Mouse (Mus musculus): Measurements from ENCODE around the gene Tmem39a. TPM values are rescaled to one million over a fixed set of nuclear protein-coding genes. Genes with fewer than 3 reads are reported as not detected.
A peak's percentile ranks its signal among the peaks of the same experiment; 100 is the strongest.

Gene Tmem39a
- polyA plus RNA-seq, 1 experiment from 2014 or later = 70.3 TPM

DNA sequence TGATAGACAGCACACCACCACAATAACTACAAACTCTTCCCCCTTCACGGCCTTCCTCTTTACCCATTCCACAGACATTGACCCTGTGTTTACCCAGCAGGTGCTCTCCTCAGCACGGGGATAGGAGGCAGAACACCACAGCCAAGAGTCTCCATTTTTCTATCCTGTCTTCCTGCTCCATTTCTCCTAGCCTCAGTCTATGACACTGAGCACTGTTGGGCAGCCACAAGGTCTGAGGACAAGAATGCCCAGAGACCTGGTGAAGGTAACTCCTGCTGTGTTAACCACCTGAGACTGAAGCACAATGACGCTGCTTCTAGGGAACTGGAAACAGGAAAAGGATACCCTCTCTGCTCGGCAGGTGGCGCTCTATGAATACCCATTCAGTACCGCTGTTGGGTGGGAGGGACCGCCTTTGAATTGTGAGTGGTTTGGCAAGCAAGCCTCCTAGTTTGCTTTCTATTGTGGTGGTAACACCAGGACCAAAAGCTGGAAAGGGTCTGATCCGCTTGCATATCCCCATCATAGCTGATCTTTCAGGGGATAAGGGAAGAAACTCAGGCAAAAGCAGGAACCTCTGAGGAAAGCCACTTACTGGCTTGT lies 21.9 kb upstream of the Tmem39a start:
- no peaks in the 10 kb centered on the region for H3K4me1 ChIP-seq (replicated peaks; ENCODE audit: insufficient read depth, low read length)
- peak; percentile 82 for DNase-seq (ENCODE audit: low spot score)
- ATAC-seq (replicated peaks; ENCODE audit: low FRiP score, low read depth) = 0 out of 2 replicates have a peak, but pooled peaks have one; percentile 21
- no peak overlapping the region for H3K9ac ChIP-seq (ENCODE audit: low read depth, low read length)
- no peaks in the 10 kb centered on the region for H3K9me3 ChIP-seq (replicated peaks; ENCODE audit: low read length)
- no peak overlapping the region for H3K4me2 ChIP-seq (ENCODE audit: low read length)
- no peak overlapping the region for H3K4me3 ChIP-seq (replicated peaks; ENCODE audit: low read depth, low read length)
- TF ChIP-seq CTCF (IDR thresholded peaks at IDR 0.05; ENCODE audit: low read depth) = peak; percentile 86
- no peak overlapping the region for H3K27ac ChIP-seq
- WGBS = 44% methylated on average over 8 of the region's 8 CpGs
- no peaks in the 10 kb centered on the region for H3K27me3 ChIP-seq (ENCODE audit: insufficient read depth, low read length)
- peaks cover 33% of the 10 kb centered on the region for H3K36me3 ChIP-seq (ENCODE audit: insufficient read depth, low read length)

DNA sequence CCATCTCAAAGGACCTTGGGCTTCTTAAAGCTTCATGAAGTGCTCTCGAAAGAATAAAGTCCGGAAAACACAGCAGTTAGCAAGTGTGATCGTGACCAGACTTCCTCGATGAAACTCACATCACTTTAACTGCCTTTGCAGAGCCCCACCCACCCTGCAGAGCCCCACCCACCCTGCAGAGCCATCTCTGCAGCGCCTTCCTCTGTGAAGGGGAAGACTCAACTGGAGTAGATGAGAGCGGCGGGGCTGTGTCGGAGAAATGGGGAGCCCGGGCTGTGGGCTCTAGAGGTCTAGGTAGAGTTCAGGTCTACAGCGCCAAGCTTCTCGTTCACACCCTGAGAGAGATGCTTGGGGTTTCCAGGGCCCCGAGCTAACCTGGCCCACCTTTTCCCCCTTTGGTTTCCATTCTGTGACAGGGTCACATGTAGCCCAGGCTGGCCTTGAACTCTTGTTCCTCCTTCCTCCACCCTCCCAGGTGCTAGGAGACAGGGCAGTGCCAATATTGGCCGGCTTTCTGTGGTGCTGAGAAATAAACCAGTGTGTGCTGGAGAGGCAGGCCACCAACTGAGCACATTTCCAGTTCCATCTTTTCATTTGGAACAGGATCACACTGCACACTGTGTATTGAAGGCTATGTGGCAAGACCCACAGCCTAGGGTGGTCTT lies 19.6 kb upstream of the Tmem39a start:
- Histone ChIP-seq H3K27me3 (ENCODE audit: insufficient read depth, low read length) (no peaks in the 10 kb centered on the region), H3K9me3 (replicated peaks; ENCODE audit: low read length) (no peaks in the 10 kb centered on the region), H3K4me1 (replicated peaks; ENCODE audit: insufficient read depth, low read length) (no peaks in the 10 kb centered on the region), H3K36me3 (ENCODE audit: insufficient read depth, low read length) (peaks cover 26% of the 10 kb centered on the region), H3K9ac (ENCODE audit: low read depth, low read length) (no peak overlapping the region), H3K27ac (no peak overlapping the region), H3K4me3 (replicated peaks; ENCODE audit: low read depth, low read length) (no peak overlapping the region), H3K4me2 (ENCODE audit: low read length) (no peak overlapping the region)
- DNase-seq (ENCODE audit: low spot score) (no peak), ATAC-seq (replicated peaks; ENCODE audit: low FRiP score, low read depth) (no peak)
- 85% methylated on average over 13 of the region's 13 CpGs for WGBS
- no peak for TF ChIP-seq CTCF (IDR thresholded peaks at IDR 0.05; ENCODE audit: low read depth)

DNA sequence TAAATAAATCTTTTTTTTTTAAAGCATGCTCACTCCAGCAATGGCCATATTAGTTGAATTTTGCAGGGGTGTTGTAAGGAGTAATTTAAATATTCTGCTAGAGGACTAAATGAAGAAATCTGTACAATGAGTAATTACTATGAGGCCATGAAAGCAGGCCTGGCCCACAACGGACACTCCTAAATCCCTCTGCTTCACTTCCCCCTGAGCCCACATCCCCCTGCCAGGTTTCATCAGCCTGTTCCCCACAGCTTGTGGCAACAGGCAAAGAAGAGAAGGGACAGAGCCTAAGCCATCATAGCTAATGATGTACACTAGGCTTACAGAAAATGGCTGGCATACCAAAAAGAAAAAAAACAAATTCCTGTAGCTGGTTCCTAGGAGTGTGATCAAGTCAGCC lies 10.5 kb upstream of the Tmem39a start:
- Histone ChIP-seq H3K27me3 (ENCODE audit: insufficient read depth, low read length) (no peaks in the 10 kb centered on the region), H3K27ac (no peak overlapping the region), H3K36me3 (ENCODE audit: insufficient read depth, low read length) (0 out of 2 replicates have a peak, but pooled peaks cover 4% of the 10 kb centered on the region), H3K4me1 (replicated peaks; ENCODE audit: insufficient read depth, low read length) (no peaks in the 10 kb centered on the region; the same call in 1 of the 2 replicates), H3K9me3 (replicated peaks; ENCODE audit: low read length) (no peaks in the 10 kb centered on the region), H3K4me2 (ENCODE audit: low read length) (no peak overlapping the region), H3K4me3 (replicated peaks; ENCODE audit: low read depth, low read length) (no peak overlapping the region), H3K9ac (ENCODE audit: low read depth, low read length) (no peak overlapping the region)
- DNase-seq (ENCODE audit: low spot score) (no peak), ATAC-seq (replicated peaks; ENCODE audit: low FRiP score, low read depth) (no peak)
- 97% methylated on average over 1 of the region's 1 CpGs for WGBS
- no peak for TF ChIP-seq CTCF (IDR thresholded peaks at IDR 0.05; ENCODE audit: low read depth)

DNA sequence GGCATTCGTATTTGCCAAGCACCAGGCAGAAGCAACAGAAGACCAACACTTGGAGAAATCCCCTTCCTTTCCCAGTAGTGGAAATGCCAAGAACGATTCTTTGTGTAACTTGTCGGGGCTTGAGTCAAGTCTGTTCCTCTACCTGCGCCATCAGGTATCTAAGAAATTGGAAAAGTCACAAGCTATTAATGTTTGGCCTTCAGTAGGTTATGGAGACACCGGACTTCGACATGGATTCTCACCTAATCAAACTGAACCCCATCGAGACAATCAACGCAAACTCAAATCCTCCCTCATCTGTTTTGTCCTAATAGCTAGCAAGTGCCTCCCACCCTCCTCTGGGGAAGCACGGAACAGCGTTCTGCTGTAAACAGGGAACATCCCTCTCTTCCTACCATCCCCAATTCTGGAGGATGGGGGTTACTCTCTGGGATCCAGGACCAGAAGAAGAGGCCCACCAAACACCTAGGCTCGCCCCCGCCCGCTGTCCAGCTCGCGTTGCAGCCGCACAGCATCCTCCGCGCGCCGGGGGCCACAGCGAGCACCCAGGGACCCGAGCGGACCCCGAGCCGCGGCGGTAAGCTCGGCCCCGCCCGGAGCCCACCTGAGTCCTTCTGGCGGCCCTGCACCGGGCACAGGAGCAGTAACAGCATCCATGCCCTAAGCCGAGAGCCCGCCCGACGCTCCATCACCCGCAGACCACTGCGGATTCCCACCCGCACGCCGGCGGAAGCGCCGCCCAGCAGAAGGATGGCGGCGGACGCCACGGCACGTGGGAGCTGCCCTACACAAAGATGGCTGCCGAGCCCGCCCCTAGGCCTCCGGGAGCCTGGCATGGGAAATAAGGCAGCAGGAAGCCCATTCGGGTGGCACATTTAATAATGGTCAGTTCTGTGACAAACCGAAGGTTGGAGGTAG lies 8.8 kb upstream of the Tmem39a start, which contains the start of gene Poglut1:
Poglut1 (minus strand) TSS at position 780 of the 918 bp plus-strand sequence.
- Histone ChIP-seq H3K4me1 (replicated peaks; ENCODE audit: insufficient read depth, low read length) (no peaks in the 10 kb centered on the region; the same call in 1 of the 2 replicates), H3K4me2 (ENCODE audit: low read length) (peak within 1 kb of the TSS; percentile 93), H3K9ac (ENCODE audit: low read depth, low read length) (peak within 1 kb of the TSS; percentile 86), H3K36me3 (ENCODE audit: insufficient read depth, low read length) (0 out of 2 replicates have a peak, but pooled peaks cover 4% of the 10 kb centered on the region), H3K4me3 (replicated peaks; ENCODE audit: low read depth, low read length) (peak within 1 kb of the TSS; percentile 85), H3K27me3 (ENCODE audit: insufficient read depth, low read length) (no peaks in the 10 kb centered on the region), H3K27ac (no peak within 1 kb of the TSS), H3K9me3 (replicated peaks; ENCODE audit: low read length) (no peaks in the 10 kb centered on the region)
- ATAC-seq (replicated peaks; ENCODE audit: low FRiP score, low read depth) (peak; percentile 91), DNase-seq (ENCODE audit: low spot score) (peak; percentile 86)
- no peak for TF ChIP-seq CTCF (IDR thresholded peaks at IDR 0.05; ENCODE audit: low read depth)
- 2% methylated on average over 54 of the region's 54 CpGs for WGBS

DNA sequence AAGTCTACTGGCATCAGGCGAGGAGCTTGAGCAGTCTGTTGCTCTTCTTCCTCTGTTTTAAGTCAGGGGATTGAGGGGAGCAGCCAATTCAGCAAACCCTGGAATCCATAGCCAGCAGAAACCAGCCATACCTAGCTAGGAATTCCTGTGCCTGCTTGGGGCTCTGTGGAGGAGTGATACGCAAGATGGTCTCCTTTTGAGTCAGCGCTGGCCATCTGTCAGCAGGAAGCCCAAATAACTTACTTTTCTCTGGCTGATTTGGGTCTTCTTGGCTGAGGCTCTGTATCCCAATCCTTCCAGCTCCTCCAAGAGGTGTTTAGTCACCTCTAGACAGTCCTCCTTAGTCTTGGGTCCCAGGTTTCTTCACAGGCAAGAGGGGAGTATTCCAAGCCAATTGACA lies 2.5 kb upstream of the Tmem39a start:
- H3K4me2 ChIP-seq (ENCODE audit: low read length) = no peak overlapping the region
- no peaks in the 10 kb centered on the region for H3K27me3 ChIP-seq (ENCODE audit: insufficient read depth, low read length)
- no peak overlapping the region for H3K4me3 ChIP-seq (replicated peaks; ENCODE audit: low read depth, low read length)
- no peak overlapping the region for H3K9ac ChIP-seq (ENCODE audit: low read depth, low read length)
- ATAC-seq (replicated peaks; ENCODE audit: low FRiP score, low read depth) (no peak), DNase-seq (ENCODE audit: low spot score) (no peak)
- H3K27ac ChIP-seq = no peak overlapping the region
- TF ChIP-seq CTCF (IDR thresholded peaks at IDR 0.05; ENCODE audit: low read depth) = no peak
- WGBS = 82% methylated on average over 3 of the region's 3 CpGs
- H3K9me3 ChIP-seq (replicated peaks; ENCODE audit: low read length) = no peaks in the 10 kb centered on the region
- H3K4me1 ChIP-seq (replicated peaks; ENCODE audit: insufficient read depth, low read length) = no peaks in the 10 kb centered on the region
- H3K36me3 ChIP-seq (ENCODE audit: insufficient read depth, low read length) = no peaks in the 10 kb centered on the region
